11 mouse cellular contexts compared by ENCODE assay signal in genomic region chr7:143009996-143010395, GRCm38 (mm10). TPM values are rescaled to one million over a fixed set of nuclear protein-coding genes. Genes with fewer than 3 reads are reported as not detected.
DNase-seq lines count a peak whose midpoint lies in the region; ATAC-seq and TF ChIP-seq lines count a peak whose summit lies in the region.
"Had no signal": no experiment of that assay in that cellular context is flagged by ENCODE, and none has a peak within 500 bp of the region (broad histone marks: within the 10 kb centered on the region; RNA-seq: fewer than 3 reads in every experiment).

No protein-coding gene starts in this region.

- DNase-seq in heart, postnatal 0 days (ENCODE audit: low spot score) = no peak
- no peak for DNase-seq in heart, adult 11 months
- DNase-seq in spleen, adult 2 months (ENCODE audit: low read depth in 1 of 2, low spot score in 2 of 2) = peak in 1 of 2 experiments; percentile 36
- no peak for DNase-seq in spleen, adult 18-20 months
- peak; percentile 80 for DNase-seq in induced T-regulatory cell, adult 2 months (ENCODE audit: low read depth)
- no peak for DNase-seq in embryo, embryonic 9.5 days (ENCODE audit: extremely low spot score)
- no peak for DNase-seq in spleen, adult 12 weeks (ENCODE audit: low spot score)
- DNase-seq: midbrain, embryonic 14.5 days had no signal

- ATAC-seq in heart, postnatal 0 days (ENCODE audit: insufficient read depth, low read depth) = no peak
- no peak for ATAC-seq in stomach, embryonic 15.5 days (ENCODE audit: insufficient read depth, low FRiP score, low read depth)

- no peak for TF ChIP-seq CTCF in heart, postnatal 0 days (IDR thresholded peaks at IDR 0.05; ENCODE audit: low read depth)
- TF ChIP-seq CTCF in spleen, adult 2 months (IDR thresholded peaks at IDR 0.05; ENCODE audit: extremely low read depth, insufficient read depth, insufficient read length, insufficient replicate concordance) = no peak

- no peaks in the 10 kb centered on the region for H3K9me3 ChIP-seq in heart, postnatal 0 days (replicated peaks; ENCODE audit: control insufficient read depth, low read length)
- no peaks in the 10 kb centered on the region for H3K9me3 ChIP-seq in stomach, embryonic 15.5 days
- H3K9me3 ChIP-seq: G1E had no signal

- no peak for TF ChIP-seq EP300 in heart, postnatal 0 days (IDR thresholded peaks at IDR 0.05; ENCODE audit: low read depth)

- no peak overlapping the region for H3K9ac ChIP-seq in heart, postnatal 0 days (replicated peaks; ENCODE audit: low read depth, low read length)
- H3K9ac ChIP-seq in stomach, embryonic 15.5 days = no peak overlapping the region

- H3K27me3 ChIP-seq in heart, postnatal 0 days (ENCODE audit: control insufficient read depth, insufficient read depth, low read length) = no peaks in the 10 kb centered on the region
- no peaks in the 10 kb centered on the region for H3K27me3 ChIP-seq in spleen, adult 2 months (ENCODE audit: control insufficient read depth, insufficient read depth, low read length)
- no peaks in the 10 kb centered on the region for H3K27me3 ChIP-seq in stomach, embryonic 15.5 days (replicated peaks)

- 82% methylated on average over 4 of the region's 4 CpGs for WGBS in heart, postnatal 0 days
- WGBS in spleen, adult 2 months = 31% methylated on average over 4 of the region's 4 CpGs
- WGBS in stomach, embryonic 15.5 days = 86% methylated on average over 4 of the region's 4 CpGs

- H3K4me2 ChIP-seq in heart, postnatal 0 days (ENCODE audit: low read depth, low read length) = no peak overlapping the region
- H3K4me2 ChIP-seq in stomach, embryonic 15.5 days = no peak overlapping the region

- peaks cover 75% of the 10 kb centered on the region for H3K4me1 ChIP-seq in heart, postnatal 0 days (ENCODE audit: control insufficient read depth, insufficient read depth)
- peaks cover 38% of the 10 kb centered on the region for H3K4me1 ChIP-seq in spleen, adult 2 months (ENCODE audit: control insufficient read depth, insufficient read depth, insufficient read length)
- peaks cover 74% of the 10 kb centered on the region for H3K4me1 ChIP-seq in stomach, embryonic 15.5 days

- TF ChIP-seq POLR2A in spleen, adult 2 months (IDR thresholded peaks at IDR 0.05; ENCODE audit: low read depth, low read length) = no peak

- H3K4me3 ChIP-seq in heart, postnatal 0 days (ENCODE audit: low read depth, low read length) = no peak overlapping the region
- no peak overlapping the region for H3K4me3 ChIP-seq in spleen, adult 2 months (ENCODE audit: extremely low read depth, insufficient read depth, insufficient read length)
- H3K4me3 ChIP-seq in stomach, embryonic 15.5 days (replicated peaks) = no peak overlapping the region

- no peaks in the 10 kb centered on the region for H3K36me3 ChIP-seq in heart, postnatal 0 days (replicated peaks; ENCODE audit: control insufficient read depth, insufficient read depth, low read length)
- H3K36me3 ChIP-seq in spleen, adult 2 months (ENCODE audit: control insufficient read depth, insufficient read depth, low read length) = peaks cover 5% of the 10 kb centered on the region
- no peaks in the 10 kb centered on the region for H3K36me3 ChIP-seq in stomach, embryonic 15.5 days

- peak overlapping the region; percentile 94; the same call in 1 of the 2 replicates for H3K27ac ChIP-seq in heart, postnatal 0 days (ENCODE audit: low read depth)
- H3K27ac ChIP-seq in spleen, adult 2 months (ENCODE audit: insufficient read depth, low read length) = 0 out of 2 replicates have a peak overlapping the region, but pooled peaks have one; percentile 37
- H3K27ac ChIP-seq in stomach, embryonic 15.5 days = peak overlapping the region; percentile 90

RNA-seq across cellular contexts. Expression of gene Tspan32, which starts 5.2 kb away (rescaled TPM):
- 0.46 and 0.50 TPM in 2 replicates for total RNA-seq in heart, postnatal 0 days (2014; rRNA removed; ENCODE audit: low replicate concordance)
- 1.1 and 1.7 TPM in 2 replicates for polyA plus RNA-seq in heart, postnatal 0 days (2015; fragmentation: Nextera tagmentation; extraction: Ambion mirVana)
- 82.8 and 89.4 TPM in 2 replicates for polyA plus RNA-seq in spleen, adult 2 months (2012; rRNA removed)
- polyA plus RNA-seq in stomach, embryonic 15.5 days (2015; fragmentation: Nextera tagmentation; extraction: Ambion mirVana) = 3.6 and 7.3 TPM in 2 replicates

RNA-seq across cellular contexts. Expression of gene Ascl2, which starts 40.9 kb away (rescaled TPM):
- not detected in 2 replicates for total RNA-seq in heart, postnatal 0 days (2014; rRNA removed; ENCODE audit: low replicate concordance)
- polyA plus RNA-seq in heart, postnatal 0 days (2015; fragmentation: Nextera tagmentation; extraction: Ambion mirVana) = not detected in 2 replicates
- polyA plus RNA-seq in spleen, adult 2 months (2012; rRNA removed) = 0.27 and 0.45 TPM in 2 replicates
- polyA plus RNA-seq in stomach, embryonic 15.5 days (2015; fragmentation: Nextera tagmentation; extraction: Ambion mirVana) = 5.5 and 6.1 TPM in 2 replicates
- total RNA-seq: G1E; gastrocnemius, adult 18-20 months had no signal
- polyA plus RNA-seq: G1E had no signal

RNA-seq across cellular contexts. Expression of gene Cd81, which starts 42.5 kb away (rescaled TPM):
- 1,221 and 1,316 TPM in 2 replicates for total RNA-seq in heart, postnatal 0 days (2014; rRNA removed; ENCODE audit: low replicate concordance)
- polyA plus RNA-seq in heart, postnatal 0 days (2015; fragmentation: Nextera tagmentation; extraction: Ambion mirVana) = 793 and 811 TPM in 2 replicates
- polyA plus RNA-seq in spleen, adult 2 months (2012; rRNA removed) = 300 and 352 TPM in 2 replicates
- polyA plus RNA-seq in stomach, embryonic 15.5 days (2015; fragmentation: Nextera tagmentation; extraction: Ambion mirVana) = 551 and 575 TPM in 2 replicates

RNA-seq across cellular contexts. Expression of gene Tssc4, which starts 59.1 kb away (rescaled TPM):
- total RNA-seq in heart, postnatal 0 days (2014; rRNA removed; ENCODE audit: low replicate concordance) = 61.9 and 71.7 TPM in 2 replicates
- 33.7 and 34.0 TPM in 2 replicates for polyA plus RNA-seq in heart, postnatal 0 days (2015; fragmentation: Nextera tagmentation; extraction: Ambion mirVana)
- 62.9 and 85.0 TPM in 2 replicates for polyA plus RNA-seq in spleen, adult 2 months (2012; rRNA removed)
- polyA plus RNA-seq in stomach, embryonic 15.5 days (2015; fragmentation: Nextera tagmentation; extraction: Ambion mirVana) = 78.7 and 84.8 TPM in 2 replicates

Comparison
In these comparisons a context has a peak if more than half of its experiments do, and no peak if none do; other contexts are left out.
1. H3K27ac ChIP-seq: peak in every context shown above with its lines; median percentile 94 in heart, postnatal 0 days; 90 in stomach, embryonic 15.5 days; 37 in spleen, adult 2 months.
2. RNA of gene Tspan32, which starts 5.2 kb away (polyA plus RNA-seq): 82.8 to 89.4 TPM in spleen, adult 2 months; 3.6 to 7.3 TPM in stomach, embryonic 15.5 days and 1.1 to 1.7 TPM in heart, postnatal 0 days; every median in the first group is over 10 times any median in the second.